Mouse (Mus musculus): ENCODE data around the gene Sox6.
A peak's percentile ranks its signal among the peaks of the same experiment; 100 is the strongest.

Sox6 gene

GRCm38 (mm10) chr7:115422828-115423227 is 615.8 kb downstream of the Sox6 start:
- no peak for DNase-seq (ENCODE audit: low spot score in 2 of 2)

GRCm38 (mm10) chr7:115420960-115421359 is 617.6 kb downstream of the Sox6 start:
- DNase-seq (ENCODE audit: low spot score in 2 of 2): peak in 1 of 2 experiments; percentile 7
